Mouse (Mus musculus): ENCODE data around the gene Gabbr2. TPM values are rescaled to one million over a fixed set of nuclear protein-coding genes. Genes with fewer than 3 reads are reported as not detected.

Gene Gabbr2
- 3.2 TPM for polyA plus RNA-seq (2014; fragmentation: Illumina TruSeq; extraction: RNeasy Lipid Tissue Mini Kit (QIAGEN cat#74804); ENCODE audit: low read depth, low replicate concordance)

DNA sequence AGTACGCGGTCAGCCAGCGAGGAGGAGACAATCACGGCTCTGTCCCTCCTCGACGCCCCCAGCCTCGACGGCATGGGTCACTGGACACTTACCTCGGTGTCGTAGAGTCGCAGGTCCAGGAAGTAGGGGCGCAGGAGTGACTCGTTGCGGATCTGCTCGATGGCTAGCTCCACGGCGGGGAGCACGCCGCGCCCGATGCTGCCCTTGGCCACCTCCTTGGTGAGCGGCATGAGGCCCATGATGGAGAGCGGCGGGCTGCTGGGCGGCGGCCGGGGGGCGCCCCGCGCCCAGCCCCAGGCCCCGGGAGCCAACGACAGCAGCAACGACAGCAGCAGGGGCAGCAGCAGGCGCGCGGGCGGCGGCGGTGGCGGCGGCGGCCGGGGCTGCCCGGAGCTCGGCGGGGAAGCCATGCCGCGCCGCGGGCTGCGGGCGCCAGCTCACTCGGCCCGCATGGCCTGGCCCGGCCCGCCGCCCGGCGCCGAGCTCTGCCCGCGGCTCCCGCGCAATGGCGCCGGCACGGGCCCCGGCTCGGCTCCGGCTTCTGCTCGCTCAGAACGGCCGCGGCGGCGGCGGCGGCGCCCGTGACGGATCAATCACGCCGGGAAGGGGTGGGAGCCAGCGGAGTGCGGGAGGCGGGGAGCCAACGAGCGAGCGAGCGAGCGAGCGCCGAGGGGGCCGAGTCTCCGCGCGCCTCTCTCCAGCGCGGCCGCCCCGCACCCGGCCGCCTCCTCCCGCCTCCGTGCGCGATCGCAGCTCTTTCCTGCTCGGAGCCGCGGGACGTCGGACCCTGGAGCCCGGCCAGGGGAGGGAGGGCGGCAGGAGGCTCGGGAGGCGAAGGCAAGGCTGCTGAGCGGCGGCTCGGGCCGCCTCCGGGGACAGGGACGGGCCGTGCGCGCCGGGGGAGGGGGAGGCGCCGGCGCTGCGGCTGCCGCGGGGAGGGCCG is at the start of gene Gabbr2:
TSS of gene Gabbr2 (minus strand) at position 858 of the 943 bp plus-strand sequence.

DNA sequence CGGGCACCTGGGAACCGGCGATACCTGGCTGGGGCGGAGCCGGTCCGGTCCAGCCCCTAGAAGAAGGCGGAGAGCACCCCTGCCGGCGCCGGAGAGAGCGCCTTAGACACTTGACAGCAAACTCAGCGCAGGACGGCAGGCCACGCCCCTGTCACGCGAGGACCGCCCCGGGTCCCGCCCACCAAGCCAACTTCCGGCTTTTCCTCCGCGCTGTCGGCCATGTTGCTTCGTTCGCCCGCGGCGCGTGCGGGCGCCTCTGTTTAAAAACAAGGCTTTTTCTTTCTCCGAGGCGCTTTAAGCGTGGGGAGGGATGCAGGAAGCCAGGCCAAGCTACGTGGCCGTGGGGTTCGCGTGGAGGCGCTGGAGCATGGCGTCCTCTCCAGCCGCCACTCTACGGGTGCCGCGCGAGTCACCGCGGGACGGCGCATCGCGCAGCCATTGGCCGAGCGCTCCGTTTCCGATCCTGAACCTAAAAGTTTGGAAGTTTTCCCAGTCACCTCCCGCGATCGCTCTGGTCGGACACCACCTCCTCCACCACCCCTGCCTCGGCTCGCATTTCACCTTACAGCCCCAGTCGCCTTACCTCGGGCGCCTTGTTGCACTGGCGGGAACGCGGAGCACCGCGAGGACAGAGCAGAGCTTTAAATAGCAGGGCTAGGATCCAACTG is 341.5 kb downstream of the Gabbr2 start, which contains the start of gene Tbc1d2:
TSS of gene Tbc1d2 (minus strand) at position 124 of the 668 bp plus-strand sequence.

Other genes with a start within 250 kb of the Gabbr2 start
- gene Anks6, start 65.6 kb upstream of the Gabbr2 start, polyA plus RNA-seq (2014; fragmentation: Illumina TruSeq; extraction: RNeasy Lipid Tissue Mini Kit (QIAGEN cat#74804); ENCODE audit: low read depth, low replicate concordance): not detected
- gene Galnt12, start 100.0 kb upstream of the Gabbr2 start, polyA plus RNA-seq (2014; fragmentation: Illumina TruSeq; extraction: RNeasy Lipid Tissue Mini Kit (QIAGEN cat#74804); ENCODE audit: low read depth, low replicate concordance): not detected
- gene Col15a1, start 216.3 kb upstream of the Gabbr2 start, polyA plus RNA-seq (2014; fragmentation: Illumina TruSeq; extraction: RNeasy Lipid Tissue Mini Kit (QIAGEN cat#74804); ENCODE audit: low read depth, low replicate concordance): 5.1 TPM

Measured in liver, adult 10 weeks (tissue).